Mouse (Mus musculus): ENCODE measurements around the gene Clca3a2. TPM values are rescaled to one million over a fixed set of nuclear protein-coding genes. Genes with fewer than 3 reads are reported as not detected.
"Not testable (repeated sequence)": the region's sequence is repeated elsewhere in the genome, so short reads cannot be mapped to it uniquely, and the experiment has no call there.

Clca3a2 gene
- polyA plus RNA-seq, 1 experiment = not detected

GRCm38 (mm10) chr3:144801861-144802260 is 17.4 kb downstream of the Clca3a2 start:
- TF ChIP-seq POLR2A (IDR thresholded peaks at IDR 0.05; ENCODE audit: borderline replicate concordance, control insufficient read depth, low read depth, low read length) (no peak), CTCF (IDR thresholded peaks at IDR 0.05; ENCODE audit: control insufficient read depth, insufficient read depth, low read length) (no peak)
- WGBS = 36% methylated on average over 8 of the region's 8 CpGs
- Histone ChIP-seq H3K4me3 (replicated peaks; ENCODE audit: control insufficient read depth, low read depth, low read length) (no peak overlapping the region), H3K27ac (ENCODE audit: control insufficient read depth, insufficient read depth, low read depth, low read length, poor library complexity) (no peak overlapping the region), H3K4me1 (ENCODE audit: control insufficient read depth, insufficient read depth, low read length) (no peaks in the 10 kb centered on the region)

GRCm38 (mm10) chr3:144785181-144786148 is 33.8 kb downstream of the Clca3a2 start:
- Histone ChIP-seq H3K4me3 (replicated peaks; ENCODE audit: control insufficient read depth, low read depth, low read length) (no peak overlapping the region), H3K27ac (ENCODE audit: control insufficient read depth, insufficient read depth, low read depth, low read length, poor library complexity) (no peak overlapping the region), H3K4me1 (ENCODE audit: control insufficient read depth, insufficient read depth, low read length) (no peaks in the 10 kb centered on the region)
- TF ChIP-seq POLR2A (IDR thresholded peaks at IDR 0.05; ENCODE audit: borderline replicate concordance, control insufficient read depth, low read depth, low read length) = no peak
- TF ChIP-seq CTCF (IDR thresholded peaks at IDR 0.05; ENCODE audit: control insufficient read depth, insufficient read depth, low read length) = no peak
- WGBS = 62% methylated on average over 11 of the region's 11 CpGs

GRCm38 (mm10) chr3:144765161-144765560 is 54.1 kb downstream of the Clca3a2 start:
- Histone ChIP-seq H3K27ac (ENCODE audit: control insufficient read depth, insufficient read depth, low read depth, low read length, poor library complexity) (no peak overlapping the region), H3K4me3 (replicated peaks; ENCODE audit: control insufficient read depth, low read depth, low read length) (no peak overlapping the region), H3K4me1 (ENCODE audit: control insufficient read depth, insufficient read depth, low read length) (no peaks in the 10 kb centered on the region)
- TF ChIP-seq POLR2A (IDR thresholded peaks at IDR 0.05; ENCODE audit: borderline replicate concordance, control insufficient read depth, low read depth, low read length) (no peak), CTCF (IDR thresholded peaks at IDR 0.05; ENCODE audit: control insufficient read depth, insufficient read depth, low read length) (no peak)
- WGBS = 81% methylated on average over 4 of the region's 4 CpGs

GRCm38 (mm10) chr3:144761454-144761853 is 57.8 kb downstream of the Clca3a2 start:
- H3K4me3 ChIP-seq (replicated peaks; ENCODE audit: control insufficient read depth, low read depth, low read length) = no peak overlapping the region
- no peaks in the 10 kb centered on the region for H3K4me1 ChIP-seq (ENCODE audit: control insufficient read depth, insufficient read depth, low read length)
- TF ChIP-seq CTCF (IDR thresholded peaks at IDR 0.05; ENCODE audit: control insufficient read depth, insufficient read depth, low read length) = no peak
- TF ChIP-seq POLR2A (IDR thresholded peaks at IDR 0.05; ENCODE audit: borderline replicate concordance, control insufficient read depth, low read depth, low read length) = no peak
- WGBS = 31% methylated on average over 6 of the region's 6 CpGs
- no peak overlapping the region for H3K27ac ChIP-seq (ENCODE audit: control insufficient read depth, insufficient read depth, low read depth, low read length, poor library complexity)

GRCm38 (mm10) chr3:144760592-144761309 is 58.5 kb downstream of the Clca3a2 start, which contains the start of gene Clca3a1:
TSS of gene Clca3a1 (minus strand) at chr3:144760977.
- Histone ChIP-seq H3K4me3 (replicated peaks; ENCODE audit: control insufficient read depth, low read depth, low read length) (peak within 1 kb of the TSS; percentile 27), H3K4me1 (ENCODE audit: control insufficient read depth, insufficient read depth, low read length) (no peaks in the 10 kb centered on the region), H3K27ac (ENCODE audit: control insufficient read depth, insufficient read depth, low read depth, low read length, poor library complexity) (peak within 1 kb of the TSS; percentile 54)
- TF ChIP-seq POLR2A (IDR thresholded peaks at IDR 0.05; ENCODE audit: borderline replicate concordance, control insufficient read depth, low read depth, low read length) = no peak
- no peak for TF ChIP-seq CTCF (IDR thresholded peaks at IDR 0.05; ENCODE audit: control insufficient read depth, insufficient read depth, low read length)
- 58% methylated on average over 11 of the region's 11 CpGs for WGBS

- no peak overlapping the region for H3K4me3 ChIP-seq (replicated peaks; ENCODE audit: control insufficient read depth, low read depth, low read length)
- H3K27ac ChIP-seq (ENCODE audit: control insufficient read depth, insufficient read depth, low read depth, low read length, poor library complexity) = no peak overlapping the region
- WGBS = 69% methylated on average over 3 of the region's 3 CpGs
- TF ChIP-seq CTCF (IDR thresholded peaks at IDR 0.05; ENCODE audit: control insufficient read depth, insufficient read depth, low read length) (no peak), POLR2A (IDR thresholded peaks at IDR 0.05; ENCODE audit: borderline replicate concordance, control insufficient read depth, low read depth, low read length) (no peak)
- no peaks in the 10 kb centered on the region for H3K4me1 ChIP-seq (ENCODE audit: control insufficient read depth, insufficient read depth, low read length)
Measured at GRCm38 (mm10) chr3:144759719-144760118, 59.6 kb downstream of the Clca3a2 start.

- not testable (repeated sequence) for H3K4me1 ChIP-seq (ENCODE audit: control insufficient read depth, insufficient read depth, low read length); H3K27ac ChIP-seq (ENCODE audit: control insufficient read depth, insufficient read depth, low read depth, low read length, poor library complexity); H3K4me3 ChIP-seq (replicated peaks; ENCODE audit: control insufficient read depth, low read depth, low read length)
- 82% methylated on average over 8 of the region's 8 CpGs for WGBS
Measured at GRCm38 (mm10) chr3:144756103-144756502, 63.2 kb downstream of the Clca3a2 start.

- Histone ChIP-seq H3K4me1 (ENCODE audit: control insufficient read depth, insufficient read depth, low read length) (no peaks in the 10 kb centered on the region), H3K27ac (ENCODE audit: control insufficient read depth, insufficient read depth, low read depth, low read length, poor library complexity) (no peak overlapping the region), H3K4me3 (replicated peaks; ENCODE audit: control insufficient read depth, low read depth, low read length) (no peak overlapping the region)
- 7% methylated on average over 2 of the region's 2 CpGs for WGBS
- peak; percentile 78 for TF ChIP-seq CTCF (IDR thresholded peaks at IDR 0.05; ENCODE audit: control insufficient read depth, insufficient read depth, low read length)
- no peak for TF ChIP-seq POLR2A (IDR thresholded peaks at IDR 0.05; ENCODE audit: borderline replicate concordance, control insufficient read depth, low read depth, low read length)
Measured at GRCm38 (mm10) chr3:144753120-144753519, 66.2 kb downstream of the Clca3a2 start.

- H3K4me1 ChIP-seq (ENCODE audit: control insufficient read depth, insufficient read depth, low read length); H3K4me3 ChIP-seq (replicated peaks; ENCODE audit: control insufficient read depth, low read depth, low read length); H3K27ac ChIP-seq (ENCODE audit: control insufficient read depth, insufficient read depth, low read depth, low read length, poor library complexity): not testable (repeated sequence)
- WGBS = 80% methylated on average over 21 of the region's 21 CpGs
Measured at GRCm38 (mm10) chr3:144749062-144749963, 70.0 kb downstream of the Clca3a2 start.

- H3K27ac ChIP-seq (ENCODE audit: control insufficient read depth, insufficient read depth, low read depth, low read length, poor library complexity); H3K4me1 ChIP-seq (ENCODE audit: control insufficient read depth, insufficient read depth, low read length); H3K4me3 ChIP-seq (replicated peaks; ENCODE audit: control insufficient read depth, low read depth, low read length): not testable (repeated sequence)
- 51% methylated on average over 3 of the region's 3 CpGs for WGBS
Measured at GRCm38 (mm10) chr3:144747706-144748105, 71.6 kb downstream of the Clca3a2 start.
